Mouse (Mus musculus): Measurements from ENCODE around the gene Arhgef28.

DNA sequence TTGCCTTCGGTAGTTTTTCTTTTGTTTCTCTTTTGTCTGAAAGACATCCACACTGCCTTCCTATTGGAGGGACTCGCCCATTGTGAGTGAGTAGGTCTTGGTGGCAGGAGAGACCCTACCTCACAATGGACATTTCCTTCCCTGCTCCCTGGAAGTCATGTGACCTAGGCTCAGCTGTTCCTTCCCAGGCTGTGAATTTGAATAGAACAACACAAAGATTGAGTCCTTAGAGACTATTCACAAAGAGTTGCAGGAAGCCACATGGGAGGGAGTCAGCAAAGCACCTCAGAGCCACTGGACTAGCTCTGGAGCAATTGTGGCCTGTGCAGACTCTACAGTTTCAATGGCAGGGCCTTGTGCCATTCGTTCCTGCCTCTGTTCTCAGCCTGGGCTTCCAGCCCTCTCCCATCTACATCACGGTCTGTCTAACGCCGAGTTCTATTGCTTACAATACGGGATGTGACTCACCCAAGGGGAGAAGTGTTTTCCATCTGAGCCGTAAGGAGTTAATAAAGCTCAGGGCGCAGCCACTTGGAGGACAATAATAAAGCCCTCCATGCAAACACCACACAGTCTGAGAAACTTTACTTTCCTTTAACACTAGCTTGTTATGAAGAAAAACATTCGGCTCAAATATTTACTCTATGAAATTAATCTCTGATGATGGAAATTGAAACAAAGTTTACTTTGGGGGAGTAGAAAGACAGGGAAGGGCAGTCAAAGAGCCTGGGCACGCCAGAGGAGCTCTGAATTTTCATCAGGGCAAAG lies 85.7 kb downstream of the Arhgef28 start:
- TF ChIP-seq CTCF (IDR thresholded peaks at IDR 0.05; ENCODE audit: low read depth) (no peak), EP300 (IDR thresholded peaks at IDR 0.05; ENCODE audit: low read depth) (no peak)
